Mouse (Mus musculus) megakaryocyte, embryonic 14.5 days (primary cell): ENCODE measurements around the gene Supv3l1.

ENCODE experiments used
- FLI1 ChIP-seq: IDR thresholded peaks from 2 replicates; pipeline ENCODE4 v1.6.1; 2012; ENCODE audit warnings: low read length, inconsistent platforms, mixed read lengths
- GATA1 ChIP-seq: IDR thresholded peaks from 3 replicates; pipeline ENCODE4 v1.6.1; 2012; ENCODE audit warnings: mixed read lengths, low read length, inconsistent platforms, borderline replicate concordance

DNA sequence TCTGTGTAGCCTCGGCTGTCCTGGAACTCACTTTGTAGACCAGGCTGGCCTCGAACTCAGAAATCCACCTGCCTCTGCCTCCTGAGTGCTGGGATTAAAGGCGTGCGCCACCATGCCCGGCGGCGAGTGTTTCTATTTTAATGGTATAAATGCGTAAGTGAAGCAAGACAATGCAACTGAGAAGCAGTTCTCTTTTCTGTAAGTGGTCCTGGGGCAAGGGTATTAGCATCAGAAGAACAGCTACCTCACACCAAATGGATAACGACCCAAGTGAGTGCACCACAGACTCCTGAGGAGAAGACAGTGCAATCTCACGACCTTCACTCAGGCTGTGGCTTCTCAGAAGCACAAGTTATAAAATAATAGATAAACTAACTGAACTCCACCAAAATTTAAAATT is 25.4 kb upstream of the Supv3l1 start:
- no peak for TF ChIP-seq GATA1
- no peak for TF ChIP-seq FLI1
